Mouse (Mus musculus) ES-Bruce4 (cell line): ENCODE measurements around the gene Dus2.

Source experiments
- CTCF ChIP-seq: IDR thresholded peaks from one replicate; pipeline ENCODE4 v1.8.1; 2011; ENCODE audit warnings: low read depth, low read length
- EP300 ChIP-seq: IDR thresholded peaks from 2 replicates; pipeline ENCODE4 v1.6.1; 2011; ENCODE audit warnings: low read depth, low read length; ENCODE audit not compliant: insufficient read depth

GRCm38 (mm10) chr8:105959350-105959749 is 31.8 kb upstream of the Dus2 start:
- TF ChIP-seq EP300 (no peak), CTCF (no peak)
